Mouse (Mus musculus) heart, embryonic 12.5 days (tissue): Measurements from ENCODE around the gene Dcaf15. TPM values are rescaled to one million over a fixed set of nuclear protein-coding genes. Genes with fewer than 3 reads are reported as not detected.
A peak's percentile ranks its signal among the peaks of the same experiment; 100 is the strongest.

Source experiments
- ATAC-seq: fragments of 200-750 bp; cut with Nextera tagmentation; 2 replicates; pipeline ENCODE4 v1.8.0; 2017; ENCODE audit warnings: moderate TSS enrichment, moderate library complexity; ENCODE audit not compliant: insufficient number of reproducible peaks, low FRiP score
- H3K27ac ChIP-seq: fragments of 300-500 bp; sonication (generic); 2 replicates; pipeline ENCODE4 v1.5.1; 2016; ENCODE audit warnings: mild to moderate bottlenecking, moderate library complexity; ENCODE audit not compliant: poor library complexity, severe bottlenecking
- H3K27me3 ChIP-seq: fragments of 300-500 bp; sonication (generic); replicated peaks from 2 replicates; pipeline ENCODE4 v1.6.1; 2016; ENCODE audit warnings: mild to moderate bottlenecking, moderate library complexity
- H3K36me3 ChIP-seq: fragments of 300-500 bp; sonication (generic); 2 replicates; pipeline ENCODE4 v1.6.1; 2016; ENCODE audit warnings: mild to moderate bottlenecking, moderate library complexity
- H3K4me1 ChIP-seq: fragments of 300-500 bp; sonication (generic); replicated peaks from 2 replicates; pipeline ENCODE4 v1.6.1; 2016; ENCODE audit warnings: mild to moderate bottlenecking
- H3K4me2 ChIP-seq: fragments of 300-500 bp; sonication (generic); 2 replicates; pipeline ENCODE4 v1.6.1; 2016; ENCODE audit warnings: mild to moderate bottlenecking, moderate library complexity
- H3K4me3 ChIP-seq: fragments of 300-500 bp; sonication (generic); 2 replicates; pipeline ENCODE4 v1.5.1; 2016; ENCODE audit warnings: mild to moderate bottlenecking
- H3K9ac ChIP-seq: fragments of 300-500 bp; sonication (generic); 2 replicates; pipeline ENCODE4 v1.6.1; 2016; ENCODE audit warnings: mild to moderate bottlenecking, moderate library complexity
- H3K9me3 ChIP-seq: fragments of 300-500 bp; sonication (generic); replicated peaks from 2 replicates; pipeline ENCODE4 v1.6.1; 2016; ENCODE audit warnings: mild to moderate bottlenecking, moderate library complexity
- WGBS: fragments of 180-500 bp; shearing (Covaris S2); methylation state at CpG from one replicate; pipeline ENCODE4 v1.1.7; 2016; 5-methylcytosine and 5-hydroxymethylcytosine counted together
- polyA plus RNA-seq: library from polyadenylated mRNA; unstranded; fragments of >200 nt; fragmentation: Nextera tagmentation; extraction: Ambion mirVana; gene quantifications from 2 replicates; pipeline ENCODE4 v1.2.1, GENCODE M21; 2016

Gene Dcaf15
- 10.5 and 11.4 TPM in 2 replicates for polyA plus RNA-seq

DNA sequence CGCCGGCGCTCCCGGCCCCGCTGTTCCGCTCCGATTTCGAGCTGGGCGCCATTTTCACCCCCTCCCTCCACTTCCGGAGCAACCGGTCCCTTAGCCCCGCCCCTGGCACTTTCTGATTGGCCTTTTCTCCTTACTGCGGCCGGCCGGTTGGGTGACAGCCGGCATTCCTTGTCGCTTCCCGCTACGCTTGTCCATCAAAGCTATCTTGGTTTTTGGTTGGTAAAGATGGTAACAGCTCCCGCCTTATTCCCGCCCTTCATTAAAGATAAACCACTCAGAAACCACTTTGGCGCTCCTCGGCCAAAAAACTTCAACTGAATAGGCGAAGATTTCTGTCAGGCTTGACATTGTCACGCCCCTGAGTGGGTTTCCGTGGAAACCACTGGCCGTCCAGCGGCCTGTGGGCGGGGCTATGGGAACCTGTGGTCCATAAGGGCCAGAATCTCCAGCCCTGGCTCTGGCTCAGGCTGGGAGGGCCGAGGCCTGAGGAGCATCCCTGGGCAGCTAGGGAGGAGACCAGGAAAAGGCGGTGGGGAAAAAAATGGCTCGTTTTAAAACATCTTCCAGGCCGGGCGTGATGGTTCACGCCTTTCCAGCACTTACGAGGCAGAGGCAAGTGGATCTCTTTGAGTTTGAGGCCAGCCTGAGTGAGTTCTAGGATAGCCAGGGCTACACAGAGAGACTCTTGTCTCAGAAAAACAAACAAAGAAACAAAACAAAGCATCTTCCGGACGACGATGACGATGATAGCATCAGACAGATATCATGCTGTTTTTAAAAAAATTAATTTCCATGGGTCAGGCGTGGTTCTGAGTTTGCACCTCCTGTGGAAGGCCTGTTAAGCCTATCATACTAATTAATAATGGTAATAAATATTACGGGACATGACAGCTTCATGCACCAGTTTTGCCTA lies at the start of gene Dcaf15:
Gene Dcaf15, minus strand, starts transcription at position 72 of the 913 bp plus-strand sequence.
- Histone ChIP-seq H3K27ac (peak within 1 kb of the TSS; percentile 79), H3K4me2 (peak within 1 kb of the TSS; percentile 82), H3K9ac (peak within 1 kb of the TSS; percentile 82), H3K4me3 (peak within 1 kb of the TSS; percentile 73), H3K9me3 (peaks cover 3% of the 10 kb centered on the region; the same call in 1 of the 2 replicates), H3K4me1 (peaks cover 22% of the 10 kb centered on the region), H3K36me3 (peaks cover 28% of the 10 kb centered on the region), H3K27me3 (no peaks in the 10 kb centered on the region)
- WGBS: 9% methylated on average over 42 of the region's 42 CpGs
- peak; percentile 96 for ATAC-seq

DNA sequence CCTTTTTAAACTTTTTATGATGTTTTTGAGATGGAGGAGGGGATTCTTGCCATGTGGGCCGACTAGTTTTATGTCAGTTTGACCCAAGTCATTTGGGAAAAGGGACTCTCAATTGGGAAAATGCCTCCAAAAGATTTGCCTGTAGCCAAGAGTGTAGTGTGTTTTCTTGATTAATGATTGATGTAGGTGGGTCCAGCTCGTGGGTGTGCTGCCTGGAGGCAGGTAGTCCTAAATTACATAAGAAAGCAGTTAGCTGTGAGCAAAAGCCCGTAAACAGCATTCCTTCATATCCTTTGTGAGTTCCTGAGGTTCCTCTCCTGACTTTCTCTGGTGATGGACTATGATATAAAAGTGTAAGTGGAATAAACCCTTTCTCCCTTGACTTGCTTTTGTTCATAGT lies 44.6 kb upstream of the Dcaf15 start:
- no peak overlapping the region for H3K9ac ChIP-seq

DNA sequence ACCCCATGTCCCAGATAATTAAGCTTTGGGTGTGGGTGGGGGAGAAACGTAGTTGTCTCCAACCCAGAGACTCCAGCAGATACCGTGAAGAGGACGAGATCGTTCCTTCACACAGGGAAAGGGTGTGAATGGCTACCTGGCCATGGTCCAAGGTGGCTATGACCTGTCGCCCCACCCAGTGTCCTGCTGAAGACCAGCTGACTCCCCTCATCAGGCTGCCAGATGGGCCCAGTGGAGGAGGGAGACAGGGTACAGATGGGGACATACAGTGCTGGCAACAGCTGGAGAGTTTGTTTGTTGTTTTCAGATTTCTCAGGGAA lies 43.9 kb upstream of the Dcaf15 start:
- peak overlapping the region; percentile 93 for H3K4me2 ChIP-seq
- H3K4me3 ChIP-seq: peak overlapping the region; percentile 72; the same call in 1 of the 2 replicates
- peaks cover 14% of the 10 kb centered on the region for H3K36me3 ChIP-seq
- ATAC-seq: no peak
- H3K27me3 ChIP-seq: no peaks in the 10 kb centered on the region
- no peak overlapping the region for H3K27ac ChIP-seq
- H3K9ac ChIP-seq: peak overlapping the region; percentile 61; the same call in 1 of the 2 replicates
- peaks cover 14% of the 10 kb centered on the region for H3K4me1 ChIP-seq
- WGBS: 74% methylated on average over 5 of the region's 5 CpGs
- H3K9me3 ChIP-seq: no peaks in the 10 kb centered on the region

More for the DNA sequence above, 44.6 kb upstream of the Dcaf15 start:
- no peak overlapping the region for H3K4me3 ChIP-seq
- no peaks in the 10 kb centered on the region for H3K27me3 ChIP-seq
- ATAC-seq: no peak
- no peak overlapping the region for H3K4me2 ChIP-seq
- no peak overlapping the region for H3K27ac ChIP-seq
- H3K9me3 ChIP-seq: no peaks in the 10 kb centered on the region
- WGBS: 77% methylated on average over 3 of the region's 3 CpGs
- peaks cover 7% of the 10 kb centered on the region for H3K36me3 ChIP-seq
- peaks cover 14% of the 10 kb centered on the region for H3K4me1 ChIP-seq

DNA sequence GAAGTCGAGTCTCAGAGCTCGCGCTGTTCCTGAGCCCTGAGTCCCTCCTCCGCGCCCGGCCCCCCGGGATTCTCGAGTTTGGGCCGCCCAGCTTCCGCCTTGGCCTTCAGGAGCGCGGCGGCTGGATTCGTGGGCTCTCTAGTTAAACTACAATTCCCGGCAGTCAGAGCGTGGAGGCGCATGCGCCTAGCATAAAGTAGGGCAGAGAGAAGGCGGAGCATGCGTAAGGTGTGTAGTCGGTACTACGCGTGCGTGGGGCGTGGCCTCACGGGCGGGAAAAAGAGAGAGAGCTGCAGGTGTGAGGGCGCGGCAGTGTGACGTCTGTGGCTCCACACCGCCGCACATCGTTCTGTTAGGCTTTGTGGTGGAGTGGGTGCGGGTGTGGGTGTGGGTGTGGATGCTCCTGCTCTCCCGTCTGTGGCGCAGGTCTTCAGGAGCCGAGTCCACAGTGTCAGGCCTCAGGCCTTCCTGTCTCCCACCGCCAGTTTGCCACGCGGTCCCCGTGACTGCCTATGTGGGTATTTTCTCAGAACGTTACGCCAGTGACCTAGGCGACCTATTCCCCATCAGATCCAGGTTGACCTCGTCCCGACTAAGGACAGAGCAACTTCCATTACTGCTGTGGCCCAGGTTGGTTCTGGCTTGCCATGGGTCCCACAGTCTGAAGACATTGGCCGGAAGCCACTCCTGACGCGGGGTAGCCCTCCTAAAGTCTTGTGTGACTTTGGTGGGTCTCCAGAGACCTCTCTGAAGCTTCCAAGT lies 43.4 kb upstream of the Dcaf15 start, which contains the start of the genes Cc2d1a and 4930432K21Rik:
Gene Cc2d1a, minus strand, starts transcription at position 168 of the 762 bp plus-strand sequence.
Gene 4930432K21Rik, plus strand, starts transcription at position 257 of the 762 bp plus-strand sequence.
- peak within 1 kb of the TSS; percentile 72 for H3K4me3 ChIP-seq
- H3K27ac ChIP-seq: no peak within 1 kb of the TSS
- peak within 1 kb of the TSS; percentile 87 for H3K9ac ChIP-seq
- peaks cover 14% of the 10 kb centered on the region for H3K4me1 ChIP-seq
- peak within 1 kb of the TSS; percentile 93 for H3K4me2 ChIP-seq
- H3K36me3 ChIP-seq: peaks cover 19% of the 10 kb centered on the region
- 17% methylated on average over 49 of the region's 49 CpGs for WGBS
- peak; percentile 91 for ATAC-seq
- no peaks in the 10 kb centered on the region for H3K27me3 ChIP-seq
- H3K9me3 ChIP-seq: no peaks in the 10 kb centered on the region

DNA sequence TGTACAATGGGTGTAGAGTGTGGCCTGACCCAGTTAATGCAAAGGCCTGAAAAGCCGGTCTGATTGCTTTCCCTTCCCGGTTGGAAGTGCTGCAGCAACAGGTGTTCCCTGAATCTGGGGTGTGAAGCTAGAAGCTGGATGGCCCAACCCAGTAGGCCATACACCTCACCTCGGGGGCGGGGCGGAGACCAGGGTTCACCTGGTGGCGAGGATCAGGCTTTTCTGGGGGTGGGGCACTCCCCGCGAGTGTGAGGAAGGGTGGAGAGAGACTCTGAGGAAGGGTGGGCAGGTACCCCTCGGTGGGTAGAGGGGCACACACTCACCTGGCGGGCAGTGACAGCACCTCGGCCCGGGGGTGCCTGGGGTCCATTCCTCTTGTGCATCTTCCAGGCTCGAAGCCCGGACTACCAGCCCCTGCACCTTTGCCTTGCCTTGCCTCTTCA lies 42.8 kb upstream of the Dcaf15 start:
- 5% methylated on average over 14 of the region's 14 CpGs for WGBS
- H3K4me3 ChIP-seq: peak overlapping the region; percentile 72

DNA sequence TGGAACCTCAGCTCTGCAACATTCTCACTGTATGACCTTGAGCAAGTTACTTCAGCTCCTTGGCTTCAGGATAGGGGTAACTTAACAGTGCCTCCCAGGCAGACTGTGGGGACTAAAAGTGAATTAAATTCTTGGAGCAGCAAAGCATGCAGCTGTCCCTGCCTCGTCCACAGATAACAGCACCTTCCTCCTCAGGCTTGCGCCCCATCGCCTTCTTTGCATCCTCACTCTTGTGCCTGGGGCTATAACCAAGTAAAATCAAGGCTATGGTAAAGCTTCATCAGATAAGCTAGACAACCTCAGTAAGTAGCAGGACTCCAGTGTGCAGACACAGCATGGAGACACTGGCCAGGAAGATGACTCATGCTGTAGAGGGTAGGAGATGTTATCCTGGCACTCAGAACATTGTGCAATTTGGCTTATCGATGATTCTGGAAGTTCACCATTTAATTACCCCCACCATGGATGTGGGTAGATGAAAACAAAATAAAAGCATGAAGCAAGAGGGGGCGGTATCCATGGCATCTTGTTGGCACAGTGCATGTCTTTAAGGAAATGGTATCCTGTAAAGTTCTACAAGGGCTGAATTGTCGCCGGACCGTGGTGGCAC lies 40.2 kb upstream of the Dcaf15 start:
- H3K27ac ChIP-seq: no peak overlapping the region
- no peak for ATAC-seq
- H3K36me3 ChIP-seq: peaks cover 50% of the 10 kb centered on the region
- H3K27me3 ChIP-seq: no peaks in the 10 kb centered on the region
- no peak overlapping the region for H3K4me3 ChIP-seq
- H3K4me1 ChIP-seq: peaks cover 14% of the 10 kb centered on the region
- no peak overlapping the region for H3K4me2 ChIP-seq
- 90% methylated on average over 8 of the region's 8 CpGs for WGBS
- H3K9ac ChIP-seq: no peak overlapping the region
- no peaks in the 10 kb centered on the region for H3K9me3 ChIP-seq

More for the DNA sequence above, 42.8 kb upstream of the Dcaf15 start:
- Histone ChIP-seq H3K4me2 (peak overlapping the region; percentile 93), H3K27me3 (no peaks in the 10 kb centered on the region), H3K36me3 (peaks cover 25% of the 10 kb centered on the region), H3K9me3 (no peaks in the 10 kb centered on the region), H3K9ac (peak overlapping the region; percentile 87), H3K27ac (no peak overlapping the region), H3K4me1 (peaks cover 14% of the 10 kb centered on the region)
- peak; percentile 41 for ATAC-seq

DNA sequence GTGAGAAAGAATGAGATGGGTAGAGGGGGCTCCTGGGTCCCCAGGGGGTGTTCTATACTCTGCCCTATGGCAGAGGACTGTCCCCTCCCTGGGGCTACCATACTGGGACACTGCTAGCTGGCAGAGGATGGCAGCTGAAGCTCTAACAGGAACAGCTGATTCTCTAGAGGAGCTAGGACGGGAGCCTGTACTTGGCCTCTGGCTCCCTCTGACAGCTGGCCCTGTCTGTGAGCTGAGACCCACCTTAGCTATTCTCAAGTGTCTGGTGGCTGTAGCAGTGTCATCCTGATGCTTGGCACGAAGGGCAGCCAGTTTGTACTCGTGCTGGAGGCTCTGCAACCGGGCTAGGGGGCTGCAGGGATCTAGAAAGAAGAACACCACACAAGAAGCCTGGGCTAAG lies 36.3 kb upstream of the Dcaf15 start:
- Histone ChIP-seq H3K36me3 (peaks cover 89% of the 10 kb centered on the region), H3K9ac (no peak overlapping the region), H3K27ac (no peak overlapping the region), H3K4me3 (no peak overlapping the region), H3K4me2 (no peak overlapping the region), H3K27me3 (no peaks in the 10 kb centered on the region), H3K9me3 (no peaks in the 10 kb centered on the region), H3K4me1 (no peaks in the 10 kb centered on the region)
- no peak for ATAC-seq
- 80% methylated on average over 4 of the region's 4 CpGs for WGBS

DNA sequence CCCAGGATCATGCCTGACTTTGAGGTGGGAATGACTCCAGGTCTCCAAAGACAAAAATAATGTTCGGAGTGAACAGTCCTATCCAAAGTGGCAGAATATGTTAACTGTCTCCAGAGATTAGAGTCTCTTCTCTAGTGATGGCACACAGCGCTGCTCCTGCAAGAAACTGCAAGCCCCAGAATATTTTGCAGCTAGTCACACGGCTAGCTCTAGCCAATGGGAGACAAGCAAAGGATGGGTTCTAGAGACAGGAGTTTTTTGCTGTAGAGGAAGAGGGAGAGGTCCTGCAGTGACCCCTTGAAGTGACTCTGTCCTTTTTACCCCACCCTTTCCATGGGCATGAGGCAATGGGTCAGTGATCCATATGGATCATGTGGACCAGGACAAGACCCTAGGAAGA lies 33.3 kb upstream of the Dcaf15 start:
- 87% methylated on average over 3 of the region's 3 CpGs for WGBS

DNA sequence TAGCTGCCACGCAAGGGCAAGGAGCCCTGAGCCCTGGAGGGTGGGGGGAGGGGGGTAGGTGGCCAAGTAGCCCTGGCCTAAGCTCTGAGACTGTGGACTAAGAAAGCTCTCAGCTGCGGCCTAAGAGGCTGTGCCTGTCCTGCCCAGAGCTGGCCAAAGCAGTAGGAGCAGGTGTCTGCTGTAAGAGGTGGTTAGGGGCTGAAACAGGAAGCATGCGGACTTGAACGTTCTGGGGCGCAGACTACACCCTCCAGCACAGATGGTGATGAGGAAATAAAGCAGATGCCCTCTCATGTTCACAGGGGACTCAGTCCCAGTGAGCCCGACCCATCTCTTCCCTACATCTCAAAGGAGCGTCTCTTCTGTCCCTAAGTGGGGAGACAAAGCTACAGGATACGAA lies 27.7 kb upstream of the Dcaf15 start:
- H3K4me2 ChIP-seq: no peak overlapping the region

More for the DNA sequence above, 33.3 kb upstream of the Dcaf15 start:
- Histone ChIP-seq H3K4me2 (no peak overlapping the region), H3K9ac (no peak overlapping the region), H3K27me3 (no peaks in the 10 kb centered on the region), H3K9me3 (no peaks in the 10 kb centered on the region), H3K4me1 (no peaks in the 10 kb centered on the region), H3K4me3 (no peak overlapping the region), H3K36me3 (peaks cover 99% of the 10 kb centered on the region), H3K27ac (no peak overlapping the region)
- ATAC-seq: no peak

DNA sequence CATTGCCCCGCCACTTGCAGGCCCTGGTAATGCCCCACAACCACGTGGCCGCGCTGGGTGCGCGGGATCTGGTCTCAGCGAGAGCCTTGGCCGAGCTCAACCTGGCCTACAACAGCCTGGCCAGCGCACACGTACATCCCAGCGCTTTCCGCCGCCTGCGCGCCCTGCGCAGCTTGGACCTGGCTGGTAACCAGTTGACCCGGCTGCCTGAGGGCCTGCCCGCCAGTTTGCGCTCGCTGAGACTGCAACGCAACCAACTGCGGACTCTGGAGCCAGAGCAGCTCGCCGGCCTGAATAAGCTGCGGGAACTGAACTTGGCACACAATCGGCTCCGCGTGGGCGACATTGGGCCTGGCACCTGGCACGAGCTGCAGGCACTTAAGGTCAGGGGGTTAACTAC lies 26.2 kb upstream of the Dcaf15 start:
- Histone ChIP-seq H3K9me3 (no peaks in the 10 kb centered on the region), H3K4me3 (no peak overlapping the region), H3K4me1 (peaks cover 7% of the 10 kb centered on the region; the same call in 1 of the 2 replicates), H3K9ac (no peak overlapping the region), H3K4me2 (no peak overlapping the region), H3K36me3 (peaks cover 42% of the 10 kb centered on the region), H3K27me3 (peaks cover 25% of the 10 kb centered on the region), H3K27ac (no peak overlapping the region)
- no peak for ATAC-seq
- WGBS: 36% methylated on average over 30 of the region's 30 CpGs

More for the DNA sequence above, 27.7 kb upstream of the Dcaf15 start:
- H3K27me3 ChIP-seq: peaks cover 25% of the 10 kb centered on the region
- ATAC-seq: no peak
- peaks cover 56% of the 10 kb centered on the region for H3K36me3 ChIP-seq
- H3K9ac ChIP-seq: no peak overlapping the region
- H3K4me3 ChIP-seq: no peak overlapping the region
- H3K9me3 ChIP-seq: no peaks in the 10 kb centered on the region
- H3K4me1 ChIP-seq: peaks cover 7% of the 10 kb centered on the region; the same call in 1 of the 2 replicates
- H3K27ac ChIP-seq: no peak overlapping the region
- WGBS: 74% methylated on average over 8 of the region's 8 CpGs
